Mouse (Mus musculus): Measurements from ENCODE around the gene Rgl3. TPM values are rescaled to one million over a fixed set of nuclear protein-coding genes. Genes with fewer than 3 reads are reported as not detected.
A peak's percentile ranks its signal among the peaks of the same experiment; 100 is the strongest.

Gene Rgl3
- total RNA-seq (2015), result not detected in 2 replicates
- not detected in 2 replicates for total RNA-seq (2017)

DNA sequence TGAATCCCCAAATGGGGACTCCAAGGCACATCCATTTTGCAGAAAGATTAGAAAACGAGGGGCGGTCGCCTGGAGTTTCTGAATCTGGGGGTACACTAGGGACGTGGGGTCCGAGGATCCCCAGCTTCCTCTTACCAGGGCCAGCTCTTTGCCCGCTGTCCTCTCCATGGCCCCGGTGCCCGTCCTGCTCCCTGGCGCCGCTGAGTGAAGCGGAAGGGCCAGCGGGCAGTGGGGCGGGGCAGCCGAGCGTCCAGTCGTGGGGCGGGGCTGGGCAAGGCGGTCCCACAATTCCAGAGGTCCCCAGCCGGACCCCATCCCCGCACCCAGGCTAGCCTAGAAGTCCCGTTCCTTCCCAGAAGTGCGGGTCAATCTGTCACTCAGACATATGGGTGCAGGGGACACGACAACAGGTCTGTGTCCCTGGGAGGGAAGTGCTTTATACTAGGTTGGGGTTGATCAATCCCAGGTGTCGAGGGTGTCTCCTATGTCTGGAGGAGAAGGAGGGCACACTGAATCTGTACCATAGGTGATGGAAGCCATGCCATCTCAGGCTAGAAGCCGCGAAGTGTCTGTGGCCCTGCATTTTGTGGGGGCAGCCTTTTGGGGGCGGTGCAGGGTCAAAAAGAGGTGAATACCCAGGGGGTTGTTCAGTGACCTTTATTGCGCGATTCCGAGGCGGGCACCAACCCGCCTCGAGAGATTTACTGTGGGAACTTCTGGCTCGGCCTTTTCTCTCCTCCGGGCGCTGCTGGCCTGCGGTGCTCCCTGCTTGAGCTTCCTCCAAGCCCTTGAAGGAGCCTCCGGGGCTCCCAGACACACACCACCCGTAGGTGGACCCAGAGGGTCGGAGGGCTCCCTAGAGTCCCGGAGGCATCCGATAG is at the start of gene Rgl3:
Gene Rgl3, minus strand, starts transcription at position 217 of the 881 bp plus-strand sequence.
- peak; percentile 37 for ATAC-seq (replicated peaks; ENCODE audit: poor library complexity)

DNA sequence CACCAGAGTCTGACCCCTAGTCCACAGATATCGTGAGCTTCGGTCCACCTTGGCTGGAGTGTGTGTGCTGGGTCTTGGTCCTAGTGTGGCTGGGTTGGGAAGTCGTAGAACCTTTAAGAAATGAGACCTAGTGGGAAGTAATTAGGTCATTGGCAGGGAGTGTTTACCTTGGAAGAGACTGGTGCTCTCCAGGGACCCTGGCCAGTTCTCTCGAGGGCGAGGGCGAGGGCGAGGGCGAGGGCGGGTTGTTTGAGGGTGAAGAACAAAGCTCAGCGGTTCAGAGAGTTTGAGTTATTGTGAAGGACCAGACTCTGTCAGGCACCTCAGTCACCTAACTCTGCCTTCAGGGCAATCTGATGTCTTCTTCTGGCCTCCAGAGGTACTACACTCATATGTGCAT is 48.6 kb upstream of the Rgl3 start:
- ATAC-seq (replicated peaks; ENCODE audit: poor library complexity), result no peak

DNA sequence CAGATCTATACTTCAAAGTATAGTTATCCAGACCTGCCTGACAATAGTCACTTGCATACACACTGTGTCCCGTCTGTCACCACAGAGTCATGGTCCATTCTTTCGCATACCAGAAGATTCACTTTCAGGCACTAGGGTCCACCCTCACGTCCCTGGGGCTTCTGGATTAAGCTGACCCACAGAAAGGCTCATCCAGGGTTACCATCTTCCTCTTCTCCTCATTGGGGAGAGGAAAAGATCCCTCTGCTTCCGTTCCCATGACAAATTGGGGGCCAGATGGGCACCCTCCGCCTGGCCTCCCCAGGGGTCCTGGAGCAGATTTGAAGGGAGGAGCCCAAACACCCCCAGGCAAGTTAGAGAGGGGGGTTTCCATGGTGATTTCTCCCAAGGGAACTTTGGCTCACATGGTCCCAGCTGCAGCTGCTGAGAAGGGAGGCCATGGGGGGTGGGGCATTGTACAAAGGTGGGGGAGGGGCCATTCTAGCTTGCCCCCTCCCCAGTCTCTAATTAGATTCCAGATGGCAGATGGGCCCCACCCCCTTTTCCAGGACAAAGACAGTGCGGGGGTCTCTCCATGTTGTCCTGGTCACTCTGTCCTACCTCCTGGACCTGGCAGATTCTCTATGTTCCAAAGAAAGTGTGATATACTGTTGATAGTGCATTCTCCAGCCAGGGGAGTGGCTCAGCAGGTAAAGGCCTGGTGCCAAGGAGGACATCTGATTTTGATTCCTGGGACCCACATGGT is 46.2 kb upstream of the Rgl3 start:
- ATAC-seq (replicated peaks; ENCODE audit: poor library complexity), result no peak

DNA sequence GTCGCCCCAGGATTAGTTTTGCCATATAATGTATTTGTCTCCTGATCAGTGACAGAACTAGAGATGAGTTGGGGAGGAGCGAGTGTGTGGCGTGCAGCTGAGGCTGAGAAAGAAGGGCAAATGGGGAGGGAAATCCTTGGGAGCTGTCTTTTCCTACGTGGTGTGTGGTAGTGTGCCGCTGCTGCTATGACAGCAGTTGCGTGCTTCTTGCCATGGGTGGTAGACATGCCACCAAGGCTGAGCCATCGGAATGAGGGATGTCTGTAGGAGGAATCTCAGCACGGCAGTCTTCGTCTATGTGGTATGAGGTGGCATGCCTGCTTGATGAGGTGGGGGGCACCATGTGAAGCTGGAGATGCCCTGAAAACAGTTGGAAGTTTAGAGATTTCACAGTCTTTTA is 41.1 kb upstream of the Rgl3 start:
- ATAC-seq (replicated peaks; ENCODE audit: poor library complexity), result no peak

DNA sequence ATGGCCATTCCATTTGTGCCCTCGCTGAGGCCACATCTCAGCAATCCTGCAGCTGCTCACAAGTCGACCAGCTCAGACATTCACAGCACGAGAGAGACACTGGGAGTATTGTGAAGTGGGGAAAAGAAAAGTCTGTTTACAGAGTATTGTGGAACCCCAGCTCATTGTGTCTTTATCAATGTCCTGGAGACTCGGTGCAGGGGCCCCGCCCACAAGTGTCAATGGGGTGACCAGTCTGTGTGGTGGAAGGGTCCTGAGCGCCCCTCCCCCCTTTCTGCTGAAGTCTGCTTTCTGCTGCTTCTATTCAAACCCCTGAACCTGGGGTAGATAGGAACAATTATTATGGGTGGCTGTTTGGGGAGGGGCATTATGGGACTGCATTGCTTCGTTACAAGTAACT is 39.2 kb upstream of the Rgl3 start:
- ATAC-seq (replicated peaks; ENCODE audit: poor library complexity), result no peak

DNA sequence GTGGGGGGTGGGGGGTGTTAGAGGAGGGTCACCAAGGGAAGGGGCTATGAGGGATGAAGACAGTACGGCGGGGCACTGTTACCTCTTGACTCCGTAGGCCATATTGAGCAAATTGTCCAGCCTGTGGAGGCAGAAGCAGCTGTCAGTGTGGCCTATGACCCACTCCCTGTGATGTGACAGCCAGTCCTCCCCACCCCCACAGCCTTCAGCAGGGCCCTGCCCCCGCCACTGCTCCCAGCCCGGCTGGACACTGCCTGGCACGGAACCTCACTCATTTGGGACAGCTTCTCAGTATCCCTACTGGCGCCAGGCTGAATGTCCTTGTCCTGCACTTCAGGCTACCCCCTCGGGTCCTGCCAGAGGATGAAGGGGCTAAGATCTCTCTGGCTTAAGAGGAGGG is 35.3 kb upstream of the Rgl3 start:
- no peak for ATAC-seq (replicated peaks; ENCODE audit: poor library complexity)

DNA sequence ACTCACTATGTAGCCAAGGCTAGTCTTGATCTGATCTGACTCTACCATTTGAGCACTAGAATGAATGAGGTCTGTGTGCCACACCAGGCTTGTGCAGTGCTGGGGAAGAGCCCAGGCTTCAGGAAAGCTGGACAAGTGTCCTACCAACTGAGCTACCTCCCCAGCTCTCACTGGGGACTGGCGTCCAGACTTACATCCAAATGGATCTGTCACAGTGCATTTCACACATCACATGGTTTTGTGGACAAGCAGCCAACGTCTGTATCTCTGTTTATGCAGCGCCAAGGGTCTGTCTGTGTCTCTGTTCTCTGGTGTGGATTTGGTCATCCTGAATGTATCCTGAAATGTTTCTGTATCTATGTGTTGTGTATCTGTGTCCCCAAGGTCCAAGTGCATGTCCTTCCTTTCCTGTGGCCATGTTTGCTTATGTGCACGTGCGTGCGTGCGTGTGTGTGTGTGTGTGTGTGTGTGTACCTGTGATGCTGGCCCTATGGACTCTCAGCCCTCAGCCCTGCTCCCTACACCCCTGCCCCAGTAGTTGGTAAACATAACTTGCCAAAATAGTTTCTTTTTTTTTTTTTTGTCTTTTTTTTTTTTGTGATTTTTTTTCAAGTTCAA is 28.1 kb upstream of the Rgl3 start:
- ATAC-seq (replicated peaks; ENCODE audit: poor library complexity), result no peak

DNA sequence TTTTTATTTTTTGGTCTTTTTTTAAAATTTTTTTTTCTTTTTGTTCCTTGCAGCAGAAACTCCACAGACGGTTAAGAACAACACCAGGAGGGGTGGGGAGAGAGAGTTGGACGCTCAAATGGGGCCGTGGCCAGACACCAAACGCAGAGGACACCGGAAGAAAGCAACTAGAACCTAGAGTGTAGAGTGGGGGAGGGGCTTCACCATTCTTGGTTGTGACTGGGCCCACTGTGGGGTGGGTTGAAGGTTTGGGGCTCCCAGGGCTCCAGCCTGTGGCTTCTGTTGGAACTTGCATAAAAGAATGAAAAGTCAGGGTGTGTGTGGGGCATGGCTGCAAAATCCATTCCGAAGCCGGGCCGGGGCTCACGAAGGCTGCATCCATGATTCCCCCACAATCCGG is 27.0 kb upstream of the Rgl3 start:
- ATAC-seq (replicated peaks; ENCODE audit: poor library complexity), result no peak

DNA sequence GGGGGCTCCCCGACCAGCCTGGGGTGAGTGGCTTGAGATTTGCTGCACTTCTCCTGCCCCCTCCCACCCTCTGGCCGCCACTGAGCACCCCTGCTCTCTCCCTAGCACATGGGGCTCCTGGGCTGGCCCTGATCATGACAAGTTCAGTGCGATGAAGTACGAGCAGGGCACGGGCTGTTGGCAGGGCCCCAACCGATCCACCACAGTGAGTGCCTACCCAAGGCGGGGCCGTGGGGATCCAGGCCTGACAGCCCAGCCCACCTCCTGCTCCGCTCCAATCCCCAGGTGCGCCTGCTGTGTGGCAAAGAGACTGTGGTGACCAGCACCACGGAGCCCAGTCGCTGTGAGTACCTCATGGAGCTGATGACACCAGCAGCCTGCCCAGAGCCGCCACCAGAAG is 23.5 kb upstream of the Rgl3 start:
- ATAC-seq (replicated peaks; ENCODE audit: poor library complexity), result no peak

DNA sequence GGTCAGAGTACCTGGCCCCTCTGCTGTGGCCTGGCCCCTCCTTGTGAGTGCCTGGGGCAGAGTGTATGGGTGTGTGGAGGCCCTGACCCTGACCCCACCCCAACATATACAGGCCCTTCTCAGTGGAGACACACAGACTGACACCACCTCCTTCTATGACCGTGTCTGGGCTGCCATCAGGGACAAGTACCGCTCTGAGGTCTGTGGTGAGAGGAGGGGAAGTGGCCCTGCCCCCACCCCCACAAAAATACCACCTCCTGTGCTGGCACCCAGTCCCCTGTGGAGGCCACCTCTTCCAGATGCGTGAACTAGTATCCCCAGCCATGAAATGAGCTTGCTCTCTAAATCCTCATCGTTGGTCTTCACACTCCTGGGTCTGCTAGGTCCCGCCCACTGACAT is 21.8 kb upstream of the Rgl3 start:
- no peak for ATAC-seq (replicated peaks; ENCODE audit: poor library complexity)

DNA sequence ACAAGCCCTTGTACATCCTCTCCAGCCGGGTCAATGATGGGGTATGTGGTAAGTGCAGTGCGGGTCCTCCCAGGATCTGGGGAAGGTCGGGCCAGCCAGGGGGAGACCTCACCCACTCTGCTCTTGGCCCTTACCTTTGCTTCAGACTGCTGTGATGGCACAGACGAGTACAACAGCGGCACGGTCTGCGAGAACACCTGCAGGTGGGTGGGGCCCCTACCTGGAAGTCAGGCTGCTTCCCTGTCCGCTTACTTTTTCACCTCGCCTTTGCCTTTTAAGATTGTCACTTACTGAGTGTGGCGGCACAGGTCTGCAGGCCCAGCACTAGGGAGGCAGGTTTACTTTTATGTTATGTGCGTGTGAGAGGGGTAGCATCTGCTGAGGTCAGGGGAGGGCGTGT is 15.3 kb upstream of the Rgl3 start:
- ATAC-seq (replicated peaks; ENCODE audit: poor library complexity), result no peak

DNA sequence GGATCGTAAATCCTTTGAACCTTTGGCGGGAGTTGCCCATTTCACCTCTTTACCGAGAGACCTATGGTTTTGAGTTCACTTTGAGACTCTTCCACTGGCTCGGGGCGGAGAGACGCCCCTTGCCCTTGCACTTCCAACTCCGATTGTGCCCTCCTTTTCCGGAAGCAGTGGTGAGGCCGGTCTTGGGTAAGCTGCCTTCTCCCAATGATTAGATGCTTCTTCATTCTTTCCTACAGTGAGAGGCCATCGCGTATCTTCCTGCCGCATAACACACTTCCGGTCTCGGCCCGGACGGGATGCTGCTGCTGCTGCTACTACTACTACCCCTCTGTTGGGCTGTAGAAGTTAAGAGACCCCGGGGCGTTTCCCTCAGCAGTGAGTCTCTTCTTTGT is 13.9 kb upstream of the Rgl3 start:
- ATAC-seq (replicated peaks; ENCODE audit: poor library complexity), result peak; percentile 43

DNA sequence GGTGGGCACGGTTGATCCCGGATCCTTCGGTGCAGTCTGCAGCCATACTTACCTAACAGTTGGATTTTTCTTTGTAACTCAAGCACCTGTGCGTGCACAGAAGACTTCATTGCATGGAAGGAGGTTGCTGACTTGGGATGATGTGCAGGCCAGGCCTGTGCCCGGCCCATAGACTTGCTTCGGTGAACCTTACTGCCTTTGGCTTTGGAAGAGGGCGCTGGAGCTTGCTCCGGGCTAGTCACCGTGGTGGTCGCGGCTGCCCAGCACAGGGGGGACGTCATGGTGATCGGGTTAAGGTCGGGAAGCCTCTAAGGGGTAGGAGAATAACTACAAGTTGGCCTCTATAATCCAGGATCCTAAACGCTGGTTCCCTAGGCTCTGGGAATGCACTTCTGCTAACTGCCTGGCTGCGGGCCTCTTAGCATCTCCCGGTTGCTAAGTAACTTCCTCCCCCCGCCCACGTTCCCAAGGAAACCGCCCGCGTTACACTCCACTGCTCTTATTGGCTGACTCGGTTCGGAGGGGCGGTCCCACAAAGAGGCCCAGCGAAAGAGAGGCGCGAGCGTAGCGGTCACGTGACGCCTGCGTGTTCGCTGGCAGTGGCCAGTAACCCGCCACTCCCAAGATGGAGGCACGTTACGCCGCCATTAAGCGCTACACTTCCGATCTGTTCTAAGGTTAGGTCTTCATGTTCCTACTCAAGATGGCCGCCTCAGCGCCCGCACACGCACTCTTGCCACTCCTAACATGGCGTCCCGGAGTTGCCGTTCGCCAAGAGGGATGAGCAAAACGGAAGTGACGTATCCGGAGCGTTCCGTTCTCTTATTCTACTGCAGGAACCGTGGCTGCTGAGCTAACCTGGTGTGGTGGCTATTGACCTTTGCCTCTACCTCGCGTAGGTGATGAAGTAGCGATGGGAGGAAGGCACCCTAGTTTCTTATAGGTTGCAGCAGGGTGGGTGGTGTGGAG is 13.2 kb upstream of the Rgl3 start, which contains the start of the genes Ccdc151 and Prkcsh:
Gene Ccdc151, minus strand, starts transcription at position 441 of the 969 bp plus-strand sequence.
Gene Prkcsh, plus strand, starts transcription at position 613 of the 969 bp plus-strand sequence.
- peak; percentile 95 for ATAC-seq (replicated peaks; ENCODE audit: poor library complexity)

DNA sequence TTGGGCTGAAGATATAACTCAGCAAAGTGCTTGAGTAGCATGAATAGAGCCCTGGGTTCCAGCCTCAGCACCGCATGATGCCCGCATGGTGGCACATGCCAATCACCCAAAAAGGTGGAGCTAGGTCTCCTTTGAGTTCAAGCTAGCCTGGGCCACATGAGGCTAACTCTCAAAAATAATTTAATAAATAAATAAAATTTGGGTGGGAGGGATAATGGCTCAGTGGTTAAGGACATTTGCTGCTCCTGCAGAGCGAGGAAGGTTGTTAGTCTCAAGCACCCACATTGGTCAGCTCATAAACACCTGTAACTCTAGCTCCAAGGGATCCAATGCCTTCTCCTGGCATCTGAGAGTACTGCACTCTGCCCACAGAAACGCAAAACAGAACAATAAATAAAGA is 12.4 kb upstream of the Rgl3 start:
- no peak for ATAC-seq (replicated peaks; ENCODE audit: poor library complexity)

DNA sequence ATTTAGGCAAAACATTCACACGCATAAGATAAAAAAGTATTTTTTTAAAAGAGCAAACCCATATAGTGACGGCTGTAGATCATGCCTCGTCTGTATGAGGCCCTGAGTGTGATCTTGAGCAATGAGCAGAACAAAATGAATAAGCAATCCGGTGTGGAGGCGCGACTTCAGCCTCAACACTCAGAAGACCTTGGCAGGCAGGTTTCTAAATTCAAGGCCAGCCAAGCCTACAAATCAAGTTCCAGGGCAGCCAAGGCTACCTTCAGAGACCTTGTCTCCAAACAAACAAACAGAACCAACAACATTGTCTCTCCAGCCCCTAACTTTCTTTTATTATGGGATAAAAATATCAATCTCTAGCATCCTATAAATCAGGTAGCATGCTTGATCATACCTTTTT is 11.1 kb upstream of the Rgl3 start:
- no peak for ATAC-seq (replicated peaks; ENCODE audit: poor library complexity)

DNA sequence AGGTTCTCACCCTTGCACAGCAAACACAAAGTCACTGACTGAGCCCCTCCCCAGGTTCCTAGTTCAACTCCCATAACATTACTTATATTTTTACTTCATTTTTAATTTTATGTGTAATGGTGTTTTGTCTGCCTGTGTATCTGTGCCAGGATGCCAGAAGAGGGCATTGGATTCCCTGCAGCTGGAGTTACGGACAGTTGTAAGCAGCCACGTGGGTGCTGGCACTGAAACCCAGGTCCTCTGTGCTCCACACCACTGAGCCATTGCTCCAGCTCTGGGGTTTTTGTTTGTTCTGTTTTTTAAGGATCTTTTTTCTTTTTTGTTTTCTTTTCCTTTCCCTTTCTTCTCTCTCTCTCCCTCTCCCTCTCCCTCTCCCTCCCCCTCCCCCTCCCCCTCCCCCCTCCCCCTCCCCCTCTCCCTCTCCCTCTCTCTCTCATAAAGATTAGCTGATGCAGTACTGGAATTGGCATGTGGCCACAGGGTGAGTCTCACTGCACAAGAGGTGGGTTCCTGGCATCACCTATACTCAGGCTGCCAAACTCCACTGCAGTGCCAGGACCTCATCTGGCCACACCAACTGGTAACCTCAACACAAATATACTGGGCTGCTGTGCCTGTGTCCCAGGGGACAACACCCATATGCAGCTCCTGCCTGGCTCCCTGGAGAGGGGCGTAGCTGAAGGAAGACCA is 7.1 kb upstream of the Rgl3 start:
- no peak for ATAC-seq (replicated peaks; ENCODE audit: poor library complexity)

DNA sequence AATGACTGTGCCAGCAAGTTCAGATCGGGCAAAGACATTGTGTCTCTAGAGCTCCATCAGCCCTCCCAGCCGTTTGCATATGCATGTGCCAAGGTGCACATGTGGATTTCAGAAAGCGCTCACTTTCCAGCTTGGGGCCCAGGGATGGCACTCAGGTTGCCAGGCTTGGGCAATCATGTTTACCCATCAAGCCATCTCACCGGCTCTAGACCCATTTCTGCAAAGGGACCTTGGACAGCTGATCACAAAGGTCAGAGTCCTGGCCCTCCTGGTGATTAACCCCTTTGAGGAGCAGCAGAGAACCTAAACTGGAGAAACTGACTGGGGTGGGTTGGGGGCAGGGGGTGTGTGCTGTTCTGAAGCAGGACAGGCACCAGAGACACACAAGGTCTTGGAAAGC is 3.0 kb upstream of the Rgl3 start:
- ATAC-seq (replicated peaks; ENCODE audit: poor library complexity), result no peak

DNA sequence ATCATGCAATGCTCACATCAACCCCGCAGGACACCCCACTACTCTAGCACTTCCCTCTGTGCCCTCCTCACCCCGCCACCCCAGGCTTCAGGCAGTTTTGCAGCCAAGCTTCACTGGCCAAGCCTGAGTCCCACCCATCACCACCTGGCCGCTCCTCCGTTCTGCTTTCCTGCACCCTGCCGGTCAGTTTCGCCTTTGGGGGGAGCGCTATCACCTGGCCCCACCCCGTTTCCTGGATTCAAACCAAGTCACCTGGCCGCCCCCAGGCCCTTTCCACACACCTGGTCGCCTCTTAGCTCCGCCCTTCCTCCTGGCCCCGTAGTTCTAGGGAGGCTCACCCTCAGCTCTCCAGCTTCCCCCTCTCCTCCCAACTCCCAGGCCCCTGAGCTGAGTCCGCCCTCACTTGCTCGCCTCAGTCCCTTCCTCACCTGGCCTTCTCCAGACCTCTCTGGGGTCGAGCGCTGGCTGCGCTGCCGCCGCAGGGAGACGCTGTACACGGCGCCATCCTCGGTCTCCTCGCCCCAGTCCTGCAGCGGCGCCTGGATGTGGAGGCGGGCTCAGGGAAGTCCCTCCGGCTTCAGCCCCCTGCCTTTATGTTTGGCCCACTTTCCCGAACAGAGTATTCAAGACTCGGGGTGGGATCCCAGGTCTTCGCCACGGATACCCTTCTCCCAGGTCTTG is 685 bp downstream of the Rgl3 start:
- peak; percentile 18; the same call in 1 of the 2 replicates for ATAC-seq (replicated peaks; ENCODE audit: poor library complexity)

All from megakaryocyte progenitor cell, adult 5-6 weeks (primary cell).